Mouse (Mus musculus) ES-Bruce4 (cell line): Measurements from ENCODE around the gene Ubxn11. TPM values are rescaled to one million over a fixed set of nuclear protein-coding genes. Genes with fewer than 3 reads are reported as not detected.

ENCODE experiments used
- H3K27ac ChIP-seq: 2 replicates; pipeline ENCODE4 v1.5.1; 2012; ENCODE audit warnings: low read length, inconsistent platforms; ENCODE audit not compliant: insufficient read depth
- H3K27me3 ChIP-seq: 2 replicates; pipeline ENCODE4 v1.6.1; 2012; ENCODE audit warnings: mild to moderate bottlenecking, low read length, inconsistent platforms; ENCODE audit not compliant: control insufficient read depth, poor library complexity, insufficient read depth, severe bottlenecking
- H3K36me3 ChIP-seq: 2 replicates; pipeline ENCODE4 v1.6.1; 2012; ENCODE audit warnings: inconsistent platforms, mild to moderate bottlenecking, low read length, moderate library complexity; ENCODE audit not compliant: control insufficient read depth, poor library complexity, insufficient read depth, severe bottlenecking
- H3K4me1 ChIP-seq: one replicate; pipeline ENCODE4 v1.8.1; 2011; ENCODE audit warnings: low read length; ENCODE audit not compliant: control insufficient read depth, insufficient read depth
- H3K4me3 ChIP-seq: 2 replicates; pipeline ENCODE4 v1.5.1; 2011; ENCODE audit warnings: low read depth, mild to moderate bottlenecking, low read length
- H3K9ac ChIP-seq: 2 replicates; pipeline ENCODE4 v1.6.1; 2012; ENCODE audit warnings: low read depth, mild to moderate bottlenecking, inconsistent platforms; ENCODE audit not compliant: poor library complexity, severe bottlenecking
- H3K9me3 ChIP-seq: replicated peaks from 2 replicates; pipeline ENCODE4 v1.6.1; 2012; ENCODE audit warnings: mild to moderate bottlenecking, low read length, inconsistent platforms; ENCODE audit not compliant: control insufficient read depth, poor library complexity, insufficient read depth, severe bottlenecking
- CTCF ChIP-seq: IDR thresholded peaks from one replicate; pipeline ENCODE4 v1.8.1; 2011; ENCODE audit warnings: low read depth, low read length
- EP300 ChIP-seq: IDR thresholded peaks from 2 replicates; pipeline ENCODE4 v1.6.1; 2011; ENCODE audit warnings: low read depth, low read length; ENCODE audit not compliant: insufficient read depth
- POLR2A ChIP-seq: IDR thresholded peaks from one replicate; pipeline ENCODE4 v1.8.1; 2011; ENCODE audit warnings: low read length; ENCODE audit not compliant: insufficient read depth
- polyA plus RNA-seq: library from polyadenylated mRNA; stranded (reverse); fragments of >200 nt; gene quantifications from 2 replicates; pipeline ENCODE4 v1.2.4, GENCODE M21; 2011; ENCODE audit warnings: low read depth; ENCODE audit not compliant: missing spikeins, insufficient read depth, insufficient read length

Gene Ubxn11
- polyA plus RNA-seq, 1 experiment = 11.6 TPM

- no peak for TF ChIP-seq CTCF
- no peak for TF ChIP-seq POLR2A
- TF ChIP-seq EP300 = no peak
- H3K27me3 ChIP-seq = no peaks in the 10 kb centered on the region
- H3K27ac ChIP-seq = no peak overlapping the region
- no peaks in the 10 kb centered on the region for H3K36me3 ChIP-seq
- no peak overlapping the region for H3K9ac ChIP-seq
- peak overlapping the region; percentile 4; the same call in 1 of the 2 replicates for H3K4me3 ChIP-seq
- no peaks in the 10 kb centered on the region for H3K9me3 ChIP-seq
- H3K4me1 ChIP-seq = peaks cover 23% of the 10 kb centered on the region
Measured at GRCm38 (mm10) chr4:134123147-134123546, 20.8 kb downstream of the Ubxn11 start.

DNA sequence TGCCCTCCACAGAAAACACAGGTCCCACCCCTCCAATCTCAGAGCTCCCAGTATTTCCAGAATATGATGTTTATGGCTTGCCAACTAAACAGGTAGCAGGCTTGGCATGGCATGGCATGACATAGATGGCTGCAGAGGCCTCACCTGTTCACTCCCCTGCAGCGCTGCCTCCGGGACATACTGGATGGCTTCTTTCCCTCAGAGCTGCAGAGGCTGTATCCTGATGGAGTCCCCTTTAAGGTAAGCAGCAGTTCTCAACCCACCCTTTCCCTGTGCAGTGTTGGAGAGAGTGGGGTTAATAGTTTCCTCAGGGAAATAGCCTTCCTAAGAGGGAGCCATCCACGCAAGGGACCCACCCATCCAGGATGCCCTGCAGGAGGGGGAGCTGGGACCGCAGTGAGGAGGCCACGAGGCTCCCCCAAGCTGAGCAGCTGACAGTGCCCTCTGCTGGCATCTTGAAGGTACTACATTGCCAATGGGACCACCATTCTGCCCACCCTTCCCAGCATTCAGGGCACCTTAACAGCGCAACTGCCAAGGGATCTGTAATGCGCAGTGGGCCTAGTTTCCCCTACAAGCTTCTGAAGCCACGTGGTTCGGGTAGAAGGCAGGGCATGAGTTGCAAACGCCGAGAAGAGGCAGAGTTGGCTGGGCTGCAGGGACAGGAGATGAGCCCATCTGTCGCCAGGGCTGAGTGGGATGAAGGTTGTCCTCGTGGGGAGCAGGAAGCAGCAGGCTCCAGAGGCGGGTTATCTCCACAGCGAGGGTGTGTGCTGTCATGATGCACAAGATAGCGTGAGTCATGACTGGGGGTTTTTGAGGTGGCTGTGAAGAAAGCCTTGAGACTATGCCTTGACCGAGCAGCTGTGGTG lies 21.5 kb downstream of the Ubxn11 start:
- no peak overlapping the region for H3K27ac ChIP-seq
- H3K4me3 ChIP-seq = peak overlapping the region; percentile 4; the same call in 1 of the 2 replicates
- no peak overlapping the region for H3K9ac ChIP-seq
- 0 out of 2 replicates have a peak, but pooled peaks have one; percentile 49 for TF ChIP-seq EP300
- no peak for TF ChIP-seq POLR2A
- peak; percentile 98 for TF ChIP-seq CTCF
- H3K27me3 ChIP-seq = no peaks in the 10 kb centered on the region
- H3K9me3 ChIP-seq = no peaks in the 10 kb centered on the region
- H3K36me3 ChIP-seq = no peaks in the 10 kb centered on the region
- peaks cover 23% of the 10 kb centered on the region for H3K4me1 ChIP-seq

- Histone ChIP-seq H3K9me3 (no peaks in the 10 kb centered on the region), H3K27me3 (no peaks in the 10 kb centered on the region), H3K4me3 (no peak overlapping the region), H3K9ac (no peak overlapping the region), H3K27ac (no peak overlapping the region), H3K36me3 (no peaks in the 10 kb centered on the region), H3K4me1 (peaks cover 13% of the 10 kb centered on the region)
- TF ChIP-seq POLR2A = no peak
- no peak for TF ChIP-seq CTCF
- no peak for TF ChIP-seq EP300
Measured at GRCm38 (mm10) chr4:134125383-134126060, 23.2 kb downstream of the Ubxn11 start.

- no peak for TF ChIP-seq CTCF
- TF ChIP-seq EP300 = no peak
- no peak for TF ChIP-seq POLR2A
- no peak overlapping the region for H3K27ac ChIP-seq
- no peaks in the 10 kb centered on the region for H3K27me3 ChIP-seq
- peaks cover 8% of the 10 kb centered on the region; the same call in 1 of the 2 replicates for H3K36me3 ChIP-seq
- peaks cover 11% of the 10 kb centered on the region for H3K4me1 ChIP-seq
- no peaks in the 10 kb centered on the region for H3K9me3 ChIP-seq
- no peak overlapping the region for H3K9ac ChIP-seq
- H3K4me3 ChIP-seq = peak overlapping the region; percentile 5
Measured at GRCm38 (mm10) chr4:134126300-134127120, 24.1 kb downstream of the Ubxn11 start.

GRCm38 (mm10) chr4:134127121-134127455 lies 24.7 kb downstream of the Ubxn11 start:
- Histone ChIP-seq H3K27me3 (no peaks in the 10 kb centered on the region), H3K36me3 (peaks cover 9% of the 10 kb centered on the region), H3K9me3 (no peaks in the 10 kb centered on the region), H3K4me3 (no peak overlapping the region), H3K27ac (no peak overlapping the region), H3K4me1 (peaks cover 11% of the 10 kb centered on the region), H3K9ac (no peak overlapping the region)
- TF ChIP-seq EP300 (no peak), POLR2A (no peak), CTCF (no peak)
